Mouse (Mus musculus): Measurements from ENCODE around the gene Fam170b.

The Fam170b gene

DNA sequence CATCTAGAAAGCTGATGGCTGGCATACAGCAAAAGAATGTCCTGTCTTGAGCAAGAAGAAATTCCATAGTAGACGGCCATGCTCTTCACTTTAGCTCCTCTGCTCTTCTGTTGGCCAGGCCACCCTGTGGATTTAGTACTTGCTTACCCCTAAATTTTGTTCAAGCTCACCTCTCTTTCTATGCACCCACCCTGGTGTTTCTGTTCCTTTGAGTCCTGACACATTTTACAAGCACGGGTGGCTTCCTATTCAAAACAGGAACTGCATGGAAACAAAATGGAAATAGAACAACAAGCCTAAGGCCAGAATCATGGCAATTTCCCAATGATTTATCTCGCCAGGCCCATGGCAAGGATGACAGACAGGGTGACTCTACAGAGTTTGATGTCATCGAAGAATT, 10.9 kb upstream of the Fam170b start:
- Histone ChIP-seq H3K27me3 (ENCODE audit: insufficient read depth, low read length) (peaks cover 4% of the 10 kb centered on the region; the same call in 1 of the 2 replicates), H3K9me3 (ENCODE audit: low read length) (no peaks in the 10 kb centered on the region), H3K36me3 (ENCODE audit: insufficient read depth, low read length) (no peaks in the 10 kb centered on the region), H3K4me3 (replicated peaks; ENCODE audit: low read length) (no peak overlapping the region), H3K4me1 (replicated peaks; ENCODE audit: low read depth, low read length) (peaks cover 45% of the 10 kb centered on the region)
- no peak for TF ChIP-seq CTCF (conservative IDR thresholded peaks at IDR 0.05; ENCODE audit: low read length)
- no peak for TF ChIP-seq POU5F1 (IDR thresholded peaks at IDR 0.05; ENCODE audit: borderline replicate concordance, low read length)
- no peak for TF ChIP-seq NANOG (IDR thresholded peaks at IDR 0.05; ENCODE audit: borderline replicate concordance, low read length)

DNA sequence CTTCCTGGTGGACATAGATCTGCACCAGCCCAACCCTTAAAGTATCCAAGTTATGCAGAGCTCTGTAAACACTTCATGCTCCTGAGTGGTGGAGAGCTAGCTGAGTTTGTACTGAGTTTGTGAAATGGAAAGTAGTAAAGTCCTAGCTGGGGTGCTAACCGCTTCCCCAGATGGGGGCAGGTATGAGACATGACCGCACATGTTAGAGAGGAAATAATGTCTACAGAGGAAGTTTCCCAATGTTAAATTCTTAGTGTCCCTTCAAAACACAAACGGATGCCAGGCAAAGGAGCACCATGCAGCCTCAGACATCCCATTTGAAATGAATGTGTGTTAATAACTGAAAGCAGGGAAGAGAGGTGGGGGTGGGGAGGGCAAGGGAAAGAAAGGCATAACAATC, 9.9 kb upstream of the Fam170b start:
- no peaks in the 10 kb centered on the region for H3K36me3 ChIP-seq (ENCODE audit: insufficient read depth, low read length)
- no peak for TF ChIP-seq NANOG (IDR thresholded peaks at IDR 0.05; ENCODE audit: borderline replicate concordance, low read length)
- no peak overlapping the region for H3K4me3 ChIP-seq (replicated peaks; ENCODE audit: low read length)
- peaks cover 55% of the 10 kb centered on the region for H3K4me1 ChIP-seq (replicated peaks; ENCODE audit: low read depth, low read length)
- no peaks in the 10 kb centered on the region for H3K9me3 ChIP-seq (ENCODE audit: low read length)
- H3K27me3 ChIP-seq (ENCODE audit: insufficient read depth, low read length), result peaks cover 4% of the 10 kb centered on the region; the same call in 1 of the 2 replicates

DNA sequence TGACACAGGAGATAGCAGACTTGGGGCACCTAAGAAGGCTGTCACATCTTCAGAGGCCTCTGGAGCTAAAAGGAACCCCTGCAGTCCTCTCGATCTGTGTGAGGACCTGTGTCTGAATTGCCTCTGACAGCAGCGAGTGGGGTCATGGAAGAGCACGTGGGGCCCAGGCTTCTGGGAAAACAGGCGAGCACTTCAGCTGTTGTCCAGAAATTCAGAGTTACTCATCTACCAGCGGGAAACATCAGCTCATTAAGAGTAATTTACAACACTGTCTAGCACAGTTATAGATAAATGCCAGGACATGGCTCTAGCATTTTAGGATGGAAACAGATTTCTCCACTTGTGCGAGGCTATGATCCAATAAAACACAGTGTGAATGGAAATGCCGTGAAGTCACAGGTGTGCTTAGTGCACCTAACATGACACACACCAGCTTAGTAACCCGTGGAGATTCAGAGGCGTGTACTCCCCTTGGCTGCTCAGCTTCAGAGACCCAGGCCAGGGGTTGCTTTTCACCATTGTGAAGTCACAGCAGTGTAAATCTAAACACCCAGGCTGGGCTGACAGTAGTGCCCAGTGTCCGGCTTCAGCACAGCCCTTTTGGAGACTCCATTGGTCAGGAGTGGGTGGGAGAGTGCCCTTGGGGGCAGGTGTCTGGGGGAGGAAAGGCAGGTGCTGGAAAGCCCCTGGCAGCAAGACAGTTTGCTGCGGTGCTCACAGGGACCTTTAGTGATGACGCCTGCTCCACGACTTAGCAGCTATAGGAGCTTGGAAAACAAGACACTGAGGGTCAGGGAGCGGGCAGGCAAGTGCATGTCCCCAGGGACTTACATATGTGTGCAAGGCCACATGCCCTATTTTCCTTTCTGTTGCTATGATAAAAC, 9.3 kb upstream of the Fam170b start:
- H3K36me3 ChIP-seq (ENCODE audit: insufficient read depth, low read length), result no peaks in the 10 kb centered on the region
- peaks cover 58% of the 10 kb centered on the region for H3K4me1 ChIP-seq (replicated peaks; ENCODE audit: low read depth, low read length)
- peaks cover 4% of the 10 kb centered on the region; the same call in 1 of the 2 replicates for H3K27me3 ChIP-seq (ENCODE audit: insufficient read depth, low read length)
- H3K9me3 ChIP-seq (ENCODE audit: low read length), result no peaks in the 10 kb centered on the region
- peak overlapping the region; percentile 52; the same call in 1 of the 2 replicates for H3K4me3 ChIP-seq (replicated peaks; ENCODE audit: low read length)
- TF ChIP-seq POU5F1 (IDR thresholded peaks at IDR 0.05; ENCODE audit: borderline replicate concordance, low read length), result no peak
- TF ChIP-seq CTCF (conservative IDR thresholded peaks at IDR 0.05; ENCODE audit: low read length), result no peak
- no peak for TF ChIP-seq NANOG (IDR thresholded peaks at IDR 0.05; ENCODE audit: borderline replicate concordance, low read length)

DNA sequence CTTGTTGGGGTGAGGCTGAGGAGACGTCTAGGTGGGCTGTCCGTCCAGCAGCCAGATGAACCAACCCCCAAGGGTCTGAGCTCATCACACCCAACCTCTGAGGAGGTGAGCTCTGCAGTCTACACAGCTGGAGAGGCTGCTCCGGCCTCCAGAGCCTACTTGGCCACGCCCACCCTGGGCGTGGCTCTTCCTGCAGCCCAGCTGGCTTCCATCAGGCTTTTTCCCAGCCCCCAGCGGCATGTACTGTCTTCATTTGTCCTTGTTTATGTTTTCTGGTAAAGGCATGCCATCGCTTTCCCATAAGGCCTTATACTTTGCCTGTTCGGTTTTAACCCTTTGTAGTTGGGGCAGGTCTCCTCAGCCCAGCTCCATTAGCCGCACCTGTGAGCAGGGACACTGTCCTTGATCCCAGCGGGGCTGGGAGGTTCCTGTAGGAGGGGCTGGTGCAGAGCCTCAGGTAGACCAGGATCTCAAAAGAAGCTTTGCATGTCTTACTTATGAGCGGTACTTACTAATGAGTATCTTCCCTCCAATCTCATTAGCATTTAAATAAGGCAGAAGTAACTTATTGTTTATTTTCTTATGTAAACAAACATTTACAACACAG, 8.2 kb upstream of the Fam170b start:
- Histone ChIP-seq H3K4me1 (replicated peaks; ENCODE audit: low read depth, low read length) (peaks cover 58% of the 10 kb centered on the region), H3K4me3 (replicated peaks; ENCODE audit: low read length) (peak overlapping the region; percentile 52), H3K36me3 (ENCODE audit: insufficient read depth, low read length) (no peaks in the 10 kb centered on the region), H3K9me3 (ENCODE audit: low read length) (no peaks in the 10 kb centered on the region), H3K27me3 (ENCODE audit: insufficient read depth, low read length) (peaks cover 4% of the 10 kb centered on the region; the same call in 1 of the 2 replicates)
- no peak for TF ChIP-seq POU5F1 (IDR thresholded peaks at IDR 0.05; ENCODE audit: borderline replicate concordance, low read length)
- TF ChIP-seq CTCF (conservative IDR thresholded peaks at IDR 0.05; ENCODE audit: low read length), result no peak
- peak; percentile 32; the same call in 1 of the 2 replicates for TF ChIP-seq NANOG (IDR thresholded peaks at IDR 0.05; ENCODE audit: borderline replicate concordance, low read length)

DNA sequence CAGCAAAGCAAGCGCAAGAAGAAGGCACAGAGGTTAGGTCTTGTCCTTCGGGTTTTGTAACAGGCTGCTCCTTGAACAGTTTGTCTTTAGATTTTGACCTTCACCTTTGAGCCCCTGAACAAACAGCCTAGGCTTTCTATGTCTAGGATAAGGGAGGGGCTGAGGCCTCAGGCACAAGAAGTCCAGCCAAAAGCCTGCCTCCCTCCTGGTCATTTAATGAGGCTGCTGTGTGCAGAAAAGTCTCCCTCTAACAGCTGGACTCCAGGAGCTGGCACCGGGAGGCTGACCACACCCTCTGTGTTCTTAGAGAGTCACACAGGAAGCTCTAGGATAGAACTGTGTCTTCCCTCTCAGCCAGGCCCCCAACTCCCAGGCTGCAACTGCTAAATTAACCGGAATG, 6.6 kb upstream of the Fam170b start:
- TF ChIP-seq NANOG (IDR thresholded peaks at IDR 0.05; ENCODE audit: borderline replicate concordance, low read length) (no peak), CTCF (conservative IDR thresholded peaks at IDR 0.05; ENCODE audit: low read length) (no peak), POU5F1 (IDR thresholded peaks at IDR 0.05; ENCODE audit: borderline replicate concordance, low read length) (no peak)
- peaks cover 58% of the 10 kb centered on the region for H3K4me1 ChIP-seq (replicated peaks; ENCODE audit: low read depth, low read length)
- no peaks in the 10 kb centered on the region for H3K36me3 ChIP-seq (ENCODE audit: insufficient read depth, low read length)

DNA sequence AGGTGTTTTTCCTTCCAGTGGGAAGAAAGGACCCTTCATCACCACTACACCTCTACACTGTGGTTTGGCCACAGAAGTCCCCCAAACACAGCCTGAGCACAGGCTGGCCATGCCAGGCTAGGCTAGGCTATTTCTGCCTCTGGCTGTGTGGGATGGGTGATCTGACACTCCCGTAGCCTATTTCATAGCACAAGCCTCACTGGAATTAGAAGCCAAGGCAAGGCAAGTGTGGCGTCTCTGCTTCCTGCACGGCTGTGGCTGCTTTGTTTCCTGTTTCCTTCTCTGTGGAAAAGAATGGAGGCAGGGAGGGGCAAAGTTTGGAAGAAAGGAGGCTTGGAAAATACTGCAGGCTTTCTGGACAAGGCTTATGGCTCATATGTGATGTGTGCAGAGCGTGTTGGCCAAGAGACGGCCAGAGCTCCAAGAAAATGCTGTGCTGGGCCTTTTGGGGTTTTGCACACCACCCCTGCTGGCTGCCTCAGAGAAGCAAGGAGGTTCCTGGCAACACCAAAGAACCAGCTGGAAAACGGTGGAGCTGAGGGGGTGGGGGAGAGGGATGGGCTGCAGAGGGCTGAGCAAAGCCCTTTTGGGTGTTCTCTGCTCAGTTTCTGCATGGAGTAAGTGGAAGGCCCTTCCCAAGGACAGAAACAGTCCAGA, 5.6 kb upstream of the Fam170b start:
- H3K4me1 ChIP-seq (replicated peaks; ENCODE audit: low read depth, low read length), result peaks cover 58% of the 10 kb centered on the region
- TF ChIP-seq POU5F1 (IDR thresholded peaks at IDR 0.05; ENCODE audit: borderline replicate concordance, low read length) (no peak), CTCF (conservative IDR thresholded peaks at IDR 0.05; ENCODE audit: low read length) (no peak), NANOG (IDR thresholded peaks at IDR 0.05; ENCODE audit: borderline replicate concordance, low read length) (no peak)
- H3K4me3 ChIP-seq (replicated peaks; ENCODE audit: low read length), result no peak overlapping the region
- no peaks in the 10 kb centered on the region for H3K27me3 ChIP-seq (ENCODE audit: insufficient read depth, low read length)
- no peaks in the 10 kb centered on the region for H3K36me3 ChIP-seq (ENCODE audit: insufficient read depth, low read length)
- H3K9me3 ChIP-seq (ENCODE audit: low read length), result no peaks in the 10 kb centered on the region

More for the DNA sequence above, 6.6 kb upstream of the Fam170b start:
- no peaks in the 10 kb centered on the region for H3K9me3 ChIP-seq (ENCODE audit: low read length)
- peaks cover 1% of the 10 kb centered on the region; the same call in 1 of the 2 replicates for H3K27me3 ChIP-seq (ENCODE audit: insufficient read depth, low read length)
- no peak overlapping the region for H3K4me3 ChIP-seq (replicated peaks; ENCODE audit: low read length)

DNA sequence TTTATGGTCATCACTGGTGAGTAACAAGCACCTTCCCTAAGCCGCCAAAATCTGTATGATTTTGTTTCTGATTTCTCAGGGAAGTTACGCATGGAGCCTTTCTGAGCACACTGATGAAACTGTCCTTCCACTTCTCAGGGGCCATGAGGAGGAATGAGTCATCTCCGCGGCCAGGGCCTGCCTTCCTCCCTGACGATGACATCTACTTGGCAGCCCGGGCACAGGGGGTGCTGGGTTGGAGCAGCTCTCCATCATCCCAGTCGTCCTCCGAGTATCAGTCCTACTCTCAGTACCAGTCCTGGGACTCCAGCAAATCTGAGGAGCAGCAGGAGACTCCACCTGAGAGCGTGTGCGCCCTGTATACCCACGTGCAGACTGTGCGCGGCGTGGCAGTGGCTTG, 1.4 kb downstream of the Fam170b start:
- Histone ChIP-seq H3K9me3 (ENCODE audit: low read length) (no peaks in the 10 kb centered on the region), H3K4me1 (replicated peaks; ENCODE audit: low read depth, low read length) (peaks cover 16% of the 10 kb centered on the region), H3K27me3 (ENCODE audit: insufficient read depth, low read length) (peaks cover 54% of the 10 kb centered on the region), H3K4me3 (replicated peaks; ENCODE audit: low read length) (peak overlapping the region; percentile 62), H3K36me3 (ENCODE audit: insufficient read depth, low read length) (no peaks in the 10 kb centered on the region)
- TF ChIP-seq POU5F1 (IDR thresholded peaks at IDR 0.05; ENCODE audit: borderline replicate concordance, low read length), result no peak
- TF ChIP-seq NANOG (IDR thresholded peaks at IDR 0.05; ENCODE audit: borderline replicate concordance, low read length), result no peak
- TF ChIP-seq CTCF (conservative IDR thresholded peaks at IDR 0.05; ENCODE audit: low read length), result no peak

DNA sequence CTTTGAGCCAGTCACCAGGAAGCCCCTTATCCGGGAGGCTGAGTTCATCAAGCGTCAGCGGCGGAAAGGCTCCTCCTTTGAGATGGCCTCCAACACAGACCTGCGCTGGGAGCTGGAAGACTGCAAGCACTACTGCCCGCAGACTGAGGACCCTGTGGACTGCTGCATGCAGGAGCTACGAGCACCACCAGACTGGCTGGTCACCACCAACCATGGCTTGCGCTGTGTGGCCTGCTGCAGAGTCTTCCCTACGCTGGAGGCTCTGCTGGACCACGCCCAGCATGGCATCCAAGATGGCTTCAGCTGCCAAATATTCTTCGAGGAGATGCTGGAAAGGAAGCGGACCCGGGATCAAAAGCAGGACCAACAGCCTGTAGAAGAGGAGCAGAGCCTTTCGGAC, 1.8 kb downstream of the Fam170b start:
- Histone ChIP-seq H3K4me3 (replicated peaks; ENCODE audit: low read length) (peak overlapping the region; percentile 62), H3K4me1 (replicated peaks; ENCODE audit: low read depth, low read length) (peaks cover 16% of the 10 kb centered on the region), H3K36me3 (ENCODE audit: insufficient read depth, low read length) (no peaks in the 10 kb centered on the region), H3K9me3 (ENCODE audit: low read length) (no peaks in the 10 kb centered on the region), H3K27me3 (ENCODE audit: insufficient read depth, low read length) (peaks cover 57% of the 10 kb centered on the region)
- no peak for TF ChIP-seq NANOG (IDR thresholded peaks at IDR 0.05; ENCODE audit: borderline replicate concordance, low read length)
- TF ChIP-seq POU5F1 (IDR thresholded peaks at IDR 0.05; ENCODE audit: borderline replicate concordance, low read length), result no peak
- TF ChIP-seq CTCF (conservative IDR thresholded peaks at IDR 0.05; ENCODE audit: low read length), result no peak
